Mouse (Mus musculus): Measurements from ENCODE around the gene Spint3. TPM values are rescaled to one million over a fixed set of nuclear protein-coding genes. Genes with fewer than 3 reads are reported as not detected.

Gene Spint3
- not detected for polyA plus RNA-seq (2014; fragmentation: Illumina TruSeq; extraction: RNeasy Lipid Tissue Mini Kit (QIAGEN cat#74804); ENCODE audit: low read depth, low replicate concordance)

GRCm38 (mm10) chr2:164573359-164573758, at the start of gene Spint3:
Gene Spint3 (minus strand): TSS chr2:164573459.

GRCm38 (mm10) chr2:164613471-164613870, 40.2 kb upstream of the Spint3 start, which contains the start of the genes Wfdc6b and Wfdc8:
Gene Wfdc6b (plus strand): TSS chr2:164613522.
Gene Wfdc8 (minus strand): TSS chr2:164613626.

DNA sequence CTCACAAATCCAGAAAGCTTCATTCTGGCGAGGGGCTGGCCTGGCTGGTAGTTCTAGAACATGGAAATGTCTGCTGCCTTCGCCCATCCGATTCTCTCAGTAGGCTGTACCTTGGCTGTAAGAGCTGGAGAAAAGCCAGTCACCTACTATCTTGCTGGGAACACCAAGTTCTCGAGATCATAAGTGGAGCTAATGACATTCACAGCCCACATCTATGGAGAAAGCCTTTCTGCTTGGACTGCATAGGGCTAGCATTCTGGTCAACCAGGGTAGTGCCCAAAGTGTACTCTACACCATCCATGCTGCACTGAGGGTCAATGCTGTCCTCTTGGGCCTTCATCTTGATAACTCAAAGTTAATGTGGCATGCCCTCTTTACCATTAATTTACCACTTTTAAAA, 20.2 kb upstream of the Spint3 start, which contains the start of gene Eppin:
TSS of gene Eppin (minus strand) at position 101 of the 400 bp plus-strand sequence.

GRCm38 (mm10) chr2:164585025-164585725, 11.9 kb upstream of the Spint3 start, which contains the start of gene Wfdc6a:
Gene Wfdc6a (minus strand): TSS chr2:164585447.

GRCm38 (mm10) chr2:164562391-164563188, 10.7 kb downstream of the Spint3 start, which contains the start of gene Wfdc2:
Gene Wfdc2 (plus strand): TSS chr2:164562413.

Other genes starting within 250 kb of the Spint3 start
- not detected for gene Svs5, start 240.7 kb downstream of the Spint3 start, polyA plus RNA-seq (2014; fragmentation: Illumina TruSeq; extraction: RNeasy Lipid Tissue Mini Kit (QIAGEN cat#74804); ENCODE audit: low read depth, low replicate concordance)
- gene Slpi, start 184.4 kb downstream of the Spint3 start, polyA plus RNA-seq (2014; fragmentation: Illumina TruSeq; extraction: RNeasy Lipid Tissue Mini Kit (QIAGEN cat#74804); ENCODE audit: low read depth, low replicate concordance), result not detected
- gene Rbpjl, start 170.3 kb downstream of the Spint3 start, polyA plus RNA-seq (2014; fragmentation: Illumina TruSeq; extraction: RNeasy Lipid Tissue Mini Kit (QIAGEN cat#74804); ENCODE audit: low read depth, low replicate concordance), result not detected
- gene Matn4, start 168.3 kb downstream of the Spint3 start, polyA plus RNA-seq (2014; fragmentation: Illumina TruSeq; extraction: RNeasy Lipid Tissue Mini Kit (QIAGEN cat#74804); ENCODE audit: low read depth, low replicate concordance), result not detected
- gene Sdc4, start 129.6 kb downstream of the Spint3 start, polyA plus RNA-seq (2014; fragmentation: Illumina TruSeq; extraction: RNeasy Lipid Tissue Mini Kit (QIAGEN cat#74804); ENCODE audit: low read depth, low replicate concordance), result 55.2 TPM
- 7.6 TPM for gene Sys1, start 116.5 kb downstream of the Spint3 start, polyA plus RNA-seq (2014; fragmentation: Illumina TruSeq; extraction: RNeasy Lipid Tissue Mini Kit (QIAGEN cat#74804); ENCODE audit: low read depth, low replicate concordance)
- gene Gm20458, start 112.5 kb downstream of the Spint3 start, polyA plus RNA-seq (2014; fragmentation: Illumina TruSeq; extraction: RNeasy Lipid Tissue Mini Kit (QIAGEN cat#74804); ENCODE audit: low read depth, low replicate concordance), result not detected
- gene Trp53tg5, start 99.7 kb downstream of the Spint3 start, polyA plus RNA-seq (2014; fragmentation: Illumina TruSeq; extraction: RNeasy Lipid Tissue Mini Kit (QIAGEN cat#74804); ENCODE audit: low read depth, low replicate concordance), result not detected
- gene Dbndd2, start 87.4 kb downstream of the Spint3 start, polyA plus RNA-seq (2014; fragmentation: Illumina TruSeq; extraction: RNeasy Lipid Tissue Mini Kit (QIAGEN cat#74804); ENCODE audit: low read depth, low replicate concordance), result 3.4 TPM
- 7.0 TPM for gene Pigt, start 75.9 kb downstream of the Spint3 start, polyA plus RNA-seq (2014; fragmentation: Illumina TruSeq; extraction: RNeasy Lipid Tissue Mini Kit (QIAGEN cat#74804); ENCODE audit: low read depth, low replicate concordance)
- gene Wfdc2, start 11.0 kb downstream of the Spint3 start, polyA plus RNA-seq (2014; fragmentation: Illumina TruSeq; extraction: RNeasy Lipid Tissue Mini Kit (QIAGEN cat#74804); ENCODE audit: low read depth, low replicate concordance), result not detected
- gene Wfdc6a, start 12.0 kb upstream of the Spint3 start, polyA plus RNA-seq (2014; fragmentation: Illumina TruSeq; extraction: RNeasy Lipid Tissue Mini Kit (QIAGEN cat#74804); ENCODE audit: low read depth, low replicate concordance), result not detected
- gene Eppin, start 20.1 kb upstream of the Spint3 start, polyA plus RNA-seq (2014; fragmentation: Illumina TruSeq; extraction: RNeasy Lipid Tissue Mini Kit (QIAGEN cat#74804); ENCODE audit: low read depth, low replicate concordance), result not detected
- not detected for gene Wfdc6b, start 40.1 kb upstream of the Spint3 start, polyA plus RNA-seq (2014; fragmentation: Illumina TruSeq; extraction: RNeasy Lipid Tissue Mini Kit (QIAGEN cat#74804); ENCODE audit: low read depth, low replicate concordance)
- gene Wfdc8, start 40.2 kb upstream of the Spint3 start, polyA plus RNA-seq (2014; fragmentation: Illumina TruSeq; extraction: RNeasy Lipid Tissue Mini Kit (QIAGEN cat#74804); ENCODE audit: low read depth, low replicate concordance), result not detected
- gene Wfdc16, start 65.3 kb upstream of the Spint3 start, polyA plus RNA-seq (2014; fragmentation: Illumina TruSeq; extraction: RNeasy Lipid Tissue Mini Kit (QIAGEN cat#74804); ENCODE audit: low read depth, low replicate concordance), result not detected
- not detected for gene Wfdc10, start 82.6 kb upstream of the Spint3 start, polyA plus RNA-seq (2014; fragmentation: Illumina TruSeq; extraction: RNeasy Lipid Tissue Mini Kit (QIAGEN cat#74804); ENCODE audit: low read depth, low replicate concordance)
- not detected for gene Wfdc9, start 83.1 kb upstream of the Spint3 start, polyA plus RNA-seq (2014; fragmentation: Illumina TruSeq; extraction: RNeasy Lipid Tissue Mini Kit (QIAGEN cat#74804); ENCODE audit: low read depth, low replicate concordance)
- gene Wfdc11, start 100.6 kb upstream of the Spint3 start, polyA plus RNA-seq (2014; fragmentation: Illumina TruSeq; extraction: RNeasy Lipid Tissue Mini Kit (QIAGEN cat#74804); ENCODE audit: low read depth, low replicate concordance), result not detected
- gene Wfdc13, start 111.6 kb upstream of the Spint3 start, polyA plus RNA-seq (2014; fragmentation: Illumina TruSeq; extraction: RNeasy Lipid Tissue Mini Kit (QIAGEN cat#74804); ENCODE audit: low read depth, low replicate concordance), result not detected
- gene Spint4, start 125.0 kb upstream of the Spint3 start, polyA plus RNA-seq (2014; fragmentation: Illumina TruSeq; extraction: RNeasy Lipid Tissue Mini Kit (QIAGEN cat#74804); ENCODE audit: low read depth, low replicate concordance), result not detected
- not detected for gene Spint5, start 141.8 kb upstream of the Spint3 start, polyA plus RNA-seq (2014; fragmentation: Illumina TruSeq; extraction: RNeasy Lipid Tissue Mini Kit (QIAGEN cat#74804); ENCODE audit: low read depth, low replicate concordance)
- gene Wfdc3, start 172.5 kb upstream of the Spint3 start, polyA plus RNA-seq (2014; fragmentation: Illumina TruSeq; extraction: RNeasy Lipid Tissue Mini Kit (QIAGEN cat#74804); ENCODE audit: low read depth, low replicate concordance), result 0.35 TPM
- 4.6 TPM for gene Dnttip1, start 172.5 kb upstream of the Spint3 start, polyA plus RNA-seq (2014; fragmentation: Illumina TruSeq; extraction: RNeasy Lipid Tissue Mini Kit (QIAGEN cat#74804); ENCODE audit: low read depth, low replicate concordance)
- gene Ube2c, start 196.4 kb upstream of the Spint3 start, polyA plus RNA-seq (2014; fragmentation: Illumina TruSeq; extraction: RNeasy Lipid Tissue Mini Kit (QIAGEN cat#74804); ENCODE audit: low read depth, low replicate concordance), result 2.9 TPM
- 8.5 TPM for gene Tnnc2, start 206.5 kb upstream of the Spint3 start, polyA plus RNA-seq (2014; fragmentation: Illumina TruSeq; extraction: RNeasy Lipid Tissue Mini Kit (QIAGEN cat#74804); ENCODE audit: low read depth, low replicate concordance)
- gene Snx21, start 212.4 kb upstream of the Spint3 start, polyA plus RNA-seq (2014; fragmentation: Illumina TruSeq; extraction: RNeasy Lipid Tissue Mini Kit (QIAGEN cat#74804); ENCODE audit: low read depth, low replicate concordance), result 3.9 TPM
- not detected for gene Acot8, start 231.4 kb upstream of the Spint3 start, polyA plus RNA-seq (2014; fragmentation: Illumina TruSeq; extraction: RNeasy Lipid Tissue Mini Kit (QIAGEN cat#74804); ENCODE audit: low read depth, low replicate concordance)
- gene Zswim3, start 231.6 kb upstream of the Spint3 start, polyA plus RNA-seq (2014; fragmentation: Illumina TruSeq; extraction: RNeasy Lipid Tissue Mini Kit (QIAGEN cat#74804); ENCODE audit: low read depth, low replicate concordance), result 1.8 TPM
- gene Zswim1, start 249.2 kb upstream of the Spint3 start, polyA plus RNA-seq (2014; fragmentation: Illumina TruSeq; extraction: RNeasy Lipid Tissue Mini Kit (QIAGEN cat#74804); ENCODE audit: low read depth, low replicate concordance), result 4.4 TPM

All from adrenal gland, adult 10 weeks (tissue).